Mouse (Mus musculus) erythroblast, embryonic 14.5 days (primary cell): ENCODE data around the gene Rce1. TPM values are rescaled to one million over a fixed set of nuclear protein-coding genes. Genes with fewer than 3 reads are reported as not detected.

Experiments
- H3K27me3 ChIP-seq: 2 replicates; pipeline ENCODE4 v1.6.1; 2012; ENCODE audit warnings: inconsistent platforms; ENCODE audit not compliant: control insufficient read depth
- H3K36me3 ChIP-seq: 2 replicates; pipeline ENCODE4 v1.6.1; 2012; ENCODE audit warnings: mild to moderate bottlenecking, inconsistent platforms; ENCODE audit not compliant: control insufficient read depth
- H3K4me1 ChIP-seq: 2 replicates; pipeline ENCODE4 v1.6.1; 2012; ENCODE audit warnings: inconsistent platforms; ENCODE audit not compliant: control insufficient read depth
- H3K4me3 ChIP-seq: replicated peaks from 2 replicates; pipeline ENCODE3; 2012; ENCODE audit warnings: moderate library complexity, mild to moderate bottlenecking, inconsistent platforms
- H3K9me3 ChIP-seq: 2 replicates; pipeline ENCODE4 v1.6.1; 2012; ENCODE audit warnings: low read length, inconsistent platforms, mixed read lengths; ENCODE audit not compliant: control insufficient read depth
- GATA1 ChIP-seq: IDR thresholded peaks from 2 replicates; pipeline ENCODE4 v1.6.1; 2012; ENCODE audit warnings: low read length, inconsistent platforms, mixed read lengths
- TAL1 ChIP-seq: IDR thresholded peaks from 3 replicates; pipeline ENCODE4 v1.6.1; 2012; ENCODE audit warnings: low read length, inconsistent platforms, mixed read lengths
- polyA plus RNA-seq: library from polyadenylated mRNA; stranded (reverse); fragments of >175 nt; gene quantifications from 2 replicates; pipeline ENCODE4 v1.2.3, GENCODE M21; 2012

Gene Rce1
- 2.8 and 4.5 TPM in 2 replicates for polyA plus RNA-seq

DNA sequence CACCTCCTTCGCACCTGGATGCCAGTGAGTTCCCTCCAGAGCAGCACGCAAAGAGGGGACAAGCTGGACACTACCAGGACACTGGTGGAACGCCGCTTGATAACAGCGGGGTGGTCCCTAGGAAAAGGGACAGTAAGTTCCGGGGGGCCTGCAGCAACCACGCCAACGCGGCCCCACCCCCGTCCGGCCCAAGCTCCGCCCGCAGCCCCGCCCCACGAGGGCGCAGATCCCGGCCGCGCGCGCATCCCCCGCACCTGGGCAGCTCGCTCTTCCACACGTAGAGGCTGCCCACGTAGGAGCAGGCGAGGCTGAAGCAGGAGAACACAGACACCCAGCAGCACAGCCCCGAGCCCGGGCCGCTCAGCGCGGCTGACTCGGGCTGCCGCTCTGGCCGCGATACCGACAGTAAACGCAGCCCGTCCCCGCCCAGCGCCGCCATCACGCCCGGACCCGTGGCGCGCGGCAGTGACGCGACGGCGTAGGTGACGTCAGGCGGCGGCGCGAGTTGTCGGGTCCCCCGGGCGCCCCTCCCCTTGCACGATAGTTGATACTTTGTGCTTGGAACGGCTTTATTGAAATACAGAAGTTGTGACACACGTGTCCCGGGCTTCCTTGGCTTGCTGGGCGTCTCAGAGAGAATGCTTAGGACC is at the start of gene Rce1:
Gene Rce1, minus strand, starts transcription at position 463 of the 650 bp plus-strand sequence.
- Histone ChIP-seq H3K36me3 (peaks cover 41% of the 10 kb centered on the region), H3K27me3 (no peaks in the 10 kb centered on the region)

DNA sequence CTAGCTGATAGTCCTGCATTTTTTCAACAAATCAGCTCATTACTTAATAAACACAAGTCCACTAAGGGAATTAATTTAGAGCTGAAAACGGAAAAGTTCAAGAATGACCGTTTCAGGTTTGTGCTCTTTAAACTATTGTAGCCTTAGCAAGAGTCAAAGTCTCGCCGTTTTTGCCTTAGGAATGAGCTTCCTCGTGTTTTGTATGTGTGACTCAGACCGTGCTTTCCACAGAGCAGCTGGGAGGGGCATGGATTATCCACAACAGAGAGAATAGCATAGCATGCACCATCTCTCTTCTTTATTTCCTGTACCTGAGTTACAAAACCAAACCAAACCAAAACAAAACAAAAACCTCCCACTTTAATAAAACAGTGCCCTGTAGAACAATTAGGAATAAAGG is 47.0 kb upstream of the Rce1 start:
- TF ChIP-seq TAL1 (no peak), GATA1 (no peak)
- no peaks in the 10 kb centered on the region; the same call in 1 of the 2 replicates for H3K27me3 ChIP-seq
- no peaks in the 10 kb centered on the region for H3K36me3 ChIP-seq
- no peaks in the 10 kb centered on the region for H3K9me3 ChIP-seq
- H3K4me1 ChIP-seq, result no peaks in the 10 kb centered on the region
- no peak overlapping the region for H3K4me3 ChIP-seq

More for the DNA sequence above, at the start of gene Rce1:
- TF ChIP-seq GATA1 (no peak), TAL1 (no peak)
- H3K4me3 ChIP-seq, result peak within 1 kb of the TSS; percentile 87
- peaks cover 36% of the 10 kb centered on the region for H3K4me1 ChIP-seq
- no peaks in the 10 kb centered on the region for H3K9me3 ChIP-seq

DNA sequence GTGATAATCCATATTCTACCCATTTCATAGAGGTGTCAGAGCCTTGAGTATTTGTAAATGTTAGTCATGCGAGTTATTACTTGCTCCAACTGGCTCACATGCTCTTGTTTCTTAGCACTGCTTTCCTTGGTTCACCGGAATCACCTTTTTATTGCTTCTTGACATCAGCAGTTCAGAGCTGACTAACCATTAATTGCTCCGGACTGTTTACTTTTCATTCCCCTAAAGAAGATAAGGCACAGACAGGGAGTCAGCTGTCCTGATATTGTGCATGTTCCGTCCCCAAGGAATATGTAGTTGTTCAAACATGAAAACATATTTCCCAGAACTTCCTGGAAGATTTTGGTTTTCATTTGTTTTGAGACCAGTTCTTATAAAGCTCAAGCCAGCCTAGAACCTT is 45.3 kb upstream of the Rce1 start:
- no peaks in the 10 kb centered on the region for H3K4me1 ChIP-seq
- H3K36me3 ChIP-seq, result no peaks in the 10 kb centered on the region
- H3K27me3 ChIP-seq, result no peaks in the 10 kb centered on the region
- no peak overlapping the region for H3K4me3 ChIP-seq
- H3K9me3 ChIP-seq, result no peaks in the 10 kb centered on the region
- no peak for TF ChIP-seq TAL1
- TF ChIP-seq GATA1, result no peak

DNA sequence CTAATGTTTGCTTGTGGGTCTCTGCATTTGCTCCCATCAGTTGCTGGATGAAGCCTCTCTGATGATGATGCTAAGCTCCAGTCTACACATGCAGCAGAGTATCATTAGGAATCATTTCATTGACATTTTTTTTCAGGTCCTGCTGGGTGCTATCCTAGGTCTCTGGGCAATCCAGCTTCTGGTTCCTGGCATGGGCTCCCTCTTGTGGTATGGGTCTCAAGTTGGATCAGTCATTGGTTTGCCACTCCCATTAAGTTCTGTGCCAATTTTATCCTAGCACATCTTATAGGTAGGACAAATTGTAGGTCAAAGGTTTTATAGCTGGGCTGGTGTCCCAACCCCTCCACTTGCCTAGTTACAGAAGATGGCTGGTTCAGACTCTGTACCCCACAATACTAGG is 41.4 kb upstream of the Rce1 start:
- TF ChIP-seq GATA1, result no peak
- no peak for TF ChIP-seq TAL1
- H3K9me3 ChIP-seq, result no peaks in the 10 kb centered on the region
- H3K27me3 ChIP-seq, result no peaks in the 10 kb centered on the region
- no peaks in the 10 kb centered on the region for H3K4me1 ChIP-seq
- no peak overlapping the region for H3K4me3 ChIP-seq
- no peaks in the 10 kb centered on the region for H3K36me3 ChIP-seq

DNA sequence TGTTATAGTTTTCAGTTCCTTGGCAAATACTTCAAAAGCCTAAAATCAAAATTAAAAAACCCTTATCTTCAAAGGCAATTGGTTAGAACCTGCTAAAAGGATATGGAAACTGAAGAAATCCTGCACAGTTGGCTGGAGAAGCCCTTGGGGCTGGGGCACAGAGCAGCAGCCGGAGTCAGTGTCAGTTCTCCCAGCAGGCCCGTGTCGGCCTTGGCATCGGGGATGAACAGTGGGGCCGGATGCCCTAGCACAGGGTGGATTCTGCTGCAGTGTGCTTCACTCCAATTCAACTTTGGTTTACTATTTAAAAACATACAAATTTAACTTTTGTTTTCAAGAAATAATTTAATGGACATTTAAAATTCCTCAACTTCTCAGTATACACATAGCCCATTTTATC is 32.7 kb upstream of the Rce1 start:
- no peaks in the 10 kb centered on the region for H3K36me3 ChIP-seq
- TF ChIP-seq GATA1 (no peak), TAL1 (no peak)
- no peak overlapping the region for H3K4me3 ChIP-seq
- no peaks in the 10 kb centered on the region for H3K27me3 ChIP-seq
- H3K4me1 ChIP-seq, result no peaks in the 10 kb centered on the region
- no peaks in the 10 kb centered on the region for H3K9me3 ChIP-seq

DNA sequence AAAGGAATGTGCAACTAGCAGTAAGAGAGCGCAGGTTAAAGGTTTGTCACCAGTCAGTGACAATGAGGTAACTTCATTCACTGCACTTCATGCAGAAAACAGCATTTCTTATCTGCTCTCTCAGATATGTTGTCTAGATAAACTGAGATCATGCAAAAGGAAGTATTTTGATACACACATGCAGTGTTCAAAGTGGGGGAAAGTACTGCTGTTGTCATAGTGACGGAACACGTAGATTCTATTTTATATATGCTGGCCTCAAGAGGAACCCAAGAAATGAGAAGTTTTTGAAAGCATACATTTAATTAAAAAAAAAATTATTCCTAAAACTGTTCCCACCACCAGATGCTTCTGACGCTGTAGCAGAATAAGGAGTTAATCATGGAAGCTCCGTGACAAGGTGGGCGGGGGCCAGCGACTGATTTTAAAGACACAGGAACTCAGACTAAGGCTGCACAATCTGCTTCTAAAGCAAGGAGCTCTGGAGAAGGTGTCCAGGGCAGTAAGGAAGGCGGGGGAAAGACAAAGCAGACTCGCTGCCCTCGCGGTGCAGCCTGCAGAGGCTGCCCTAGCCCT is 21.6 kb upstream of the Rce1 start:
- no peaks in the 10 kb centered on the region for H3K9me3 ChIP-seq
- no peak for TF ChIP-seq TAL1
- H3K27me3 ChIP-seq, result 0 out of 2 replicates have a peak, but pooled peaks cover 4% of the 10 kb centered on the region
- H3K4me3 ChIP-seq, result no peak overlapping the region
- H3K36me3 ChIP-seq, result no peaks in the 10 kb centered on the region
- H3K4me1 ChIP-seq, result no peaks in the 10 kb centered on the region

DNA sequence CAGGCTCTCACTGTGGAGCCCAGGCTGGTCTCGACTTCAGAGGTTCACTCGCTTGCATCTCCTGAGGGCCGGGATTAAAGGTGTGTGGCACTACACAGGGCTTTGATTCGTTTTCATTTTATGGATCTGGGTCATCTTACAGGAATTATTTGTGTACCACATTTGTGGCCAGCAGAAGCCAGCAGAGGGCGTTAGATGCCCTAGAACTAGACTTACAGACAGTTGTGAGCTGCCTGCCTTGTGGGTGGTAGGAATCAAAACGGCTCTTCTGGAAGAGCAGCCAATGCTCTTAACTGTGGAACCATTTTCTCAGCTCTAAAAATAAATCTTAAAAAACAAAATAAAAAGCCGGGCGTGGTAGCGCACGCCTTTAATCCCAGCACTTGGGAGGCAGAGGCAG is 18.8 kb upstream of the Rce1 start:
- Histone ChIP-seq H3K36me3 (no peaks in the 10 kb centered on the region), H3K4me3 (no peak overlapping the region), H3K27me3 (peaks cover 6% of the 10 kb centered on the region; the same call in 1 of the 2 replicates), H3K9me3 (no peaks in the 10 kb centered on the region), H3K4me1 (no peaks in the 10 kb centered on the region)
- TF ChIP-seq TAL1, result no peak
- TF ChIP-seq GATA1, result no peak

DNA sequence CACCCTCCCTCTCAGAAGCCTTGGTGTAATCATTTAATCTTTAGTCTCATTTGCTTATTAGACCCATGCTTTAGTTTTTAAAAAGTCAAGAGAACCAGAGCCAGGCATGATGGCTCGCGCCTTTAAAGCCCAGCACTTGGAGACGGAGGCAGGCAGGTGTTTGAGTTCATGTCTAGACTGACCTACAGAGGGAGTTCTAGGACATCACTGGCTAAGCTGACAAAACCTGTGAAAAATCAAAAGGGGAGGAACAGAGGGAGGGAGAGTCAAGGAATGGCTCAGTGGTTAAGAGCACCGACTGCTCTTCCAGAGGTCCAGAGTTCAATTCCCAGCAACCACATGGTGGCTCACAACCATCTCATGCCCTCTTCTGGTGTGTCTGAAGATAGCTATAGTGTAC is 10.5 kb upstream of the Rce1 start:
- Histone ChIP-seq H3K9me3 (no peaks in the 10 kb centered on the region), H3K4me1 (no peaks in the 10 kb centered on the region), H3K27me3 (peaks cover 28% of the 10 kb centered on the region), H3K36me3 (no peaks in the 10 kb centered on the region), H3K4me3 (no peak overlapping the region)
- TF ChIP-seq TAL1, result no peak
- no peak for TF ChIP-seq GATA1

DNA sequence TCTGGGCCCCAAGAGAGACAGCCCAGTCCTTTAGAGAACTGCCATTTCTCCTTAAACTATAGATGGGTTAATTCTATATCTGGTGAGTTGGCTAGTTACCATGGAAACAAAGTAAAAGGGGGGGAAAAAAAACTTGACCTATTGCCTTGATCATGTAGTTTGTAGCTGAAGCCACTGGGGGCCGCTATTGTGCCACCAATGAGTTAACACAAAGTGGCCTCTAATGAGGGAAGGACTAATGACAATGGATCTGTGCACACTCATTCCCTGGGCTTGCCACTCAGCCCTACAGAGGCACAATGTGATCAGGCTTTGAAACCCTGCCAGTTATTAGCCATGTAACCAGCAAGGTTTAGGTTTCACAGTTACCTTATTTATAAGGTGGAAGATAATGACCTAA is 3.4 kb upstream of the Rce1 start:
- TF ChIP-seq TAL1 (no peak), GATA1 (no peak)

More for the DNA sequence above, 3.4 kb upstream of the Rce1 start:
- H3K4me3 ChIP-seq, result no peak overlapping the region
- H3K4me1 ChIP-seq, result peaks cover 33% of the 10 kb centered on the region
- peaks cover 6% of the 10 kb centered on the region for H3K36me3 ChIP-seq
- peaks cover 4% of the 10 kb centered on the region for H3K27me3 ChIP-seq
- no peaks in the 10 kb centered on the region for H3K9me3 ChIP-seq
